8 mouse cellular contexts compared by ENCODE assay signal in the genomic region with DNA sequence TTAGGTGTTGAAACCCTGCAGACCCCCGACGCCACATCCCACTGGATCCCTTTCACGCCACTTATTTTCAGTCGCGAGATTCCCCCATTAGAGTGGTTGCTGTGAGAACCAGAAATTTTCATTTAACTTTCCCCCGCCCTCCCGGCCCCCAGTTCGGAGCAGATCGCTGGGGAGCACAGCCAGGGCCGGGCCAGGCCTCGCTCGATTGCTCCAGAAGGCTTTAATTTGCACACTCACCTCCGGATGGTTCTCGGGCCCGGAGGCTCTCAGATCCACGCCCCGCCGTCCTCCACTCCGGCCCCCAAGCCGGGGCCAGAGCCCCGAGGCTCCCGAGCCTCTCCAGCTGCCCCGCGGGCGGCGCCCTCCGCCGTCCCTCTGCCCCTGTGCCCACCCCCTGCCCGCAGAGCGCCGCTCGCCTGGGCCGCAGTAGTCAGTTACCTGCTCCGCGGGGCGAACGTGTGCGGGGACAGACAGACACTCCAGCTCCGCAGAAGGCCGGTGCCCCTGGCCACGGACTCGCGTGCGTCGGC.
DNase-seq lines count a peak whose midpoint lies in the region; ATAC-seq and TF ChIP-seq lines count a peak whose summit lies in the region.

No protein-coding gene starts in this region.

- peak overlapping the region; percentile 32; the same call in 1 of the 2 replicates for H3K9ac ChIP-seq in lung, embryonic 14.5 days
- H3K9ac ChIP-seq in embryonic facial prominence, embryonic 15.5 days = no peak overlapping the region
- peak overlapping the region; percentile 41; the same call in 1 of the 2 replicates for H3K9ac ChIP-seq in kidney, embryonic 16.5 days (replicated peaks; ENCODE audit: low read length)
- no peak overlapping the region for H3K9ac ChIP-seq in midbrain, embryonic 14.5 days (replicated peaks; ENCODE audit: low read length)

- peak overlapping the region; percentile 53 for H3K4me3 ChIP-seq in lung, embryonic 14.5 days (ENCODE audit: low read depth, low read length)
- peak overlapping the region; percentile 54 for H3K4me3 ChIP-seq in embryonic facial prominence, embryonic 15.5 days (replicated peaks)
- peak overlapping the region; percentile 58 for H3K4me3 ChIP-seq in kidney, embryonic 16.5 days (ENCODE audit: low read length)
- H3K4me3 ChIP-seq in midbrain, embryonic 14.5 days (replicated peaks; ENCODE audit: low read depth, low read length) = peak overlapping the region; percentile 45
- no peak overlapping the region for H3K4me3 ChIP-seq in layer of hippocampus, adult 2 months

- peak; percentile 26; the same call in 1 of the 2 replicates for ATAC-seq in lung, embryonic 14.5 days (ENCODE audit: insufficient read depth)
- peak; percentile 22; the same call in 1 of the 2 replicates for ATAC-seq in embryonic facial prominence, embryonic 15.5 days (ENCODE audit: insufficient number of reproducible peaks, low FRiP score, low TSS enrichment, low read depth)
- ATAC-seq in kidney, embryonic 16.5 days (ENCODE audit: low FRiP score, low TSS enrichment) = peak; percentile 31; the same call in 1 of the 2 replicates
- no peak for ATAC-seq in midbrain, embryonic 14.5 days (ENCODE audit: low FRiP score, low TSS enrichment)

- WGBS in lung, embryonic 14.5 days = 2% methylated on average over 45 of the region's 45 CpGs
- 1% methylated on average over 45 of the region's 45 CpGs for WGBS in embryonic facial prominence, embryonic 15.5 days
- WGBS in kidney, embryonic 16.5 days = 3% methylated on average over 45 of the region's 45 CpGs
- 2% methylated on average over 45 of the region's 45 CpGs for WGBS in midbrain, embryonic 14.5 days

- DNase-seq in lung, embryonic 14.5 days = peak; percentile 15
- no peak for DNase-seq in lung, postnatal 14 days
- DNase-seq in midbrain, embryonic 14.5 days = peak; percentile 0
- DNase-seq in layer of hippocampus, adult 2 months (ENCODE audit: low spot score in 2 of 2) = no peak
- DNase-seq in right cerebral cortex, postnatal 25 days = no peak
- no peak for DNase-seq in spleen, postnatal 14 days (ENCODE audit: low spot score in 2 of 2)

- H3K4me2 ChIP-seq in lung, embryonic 14.5 days = peak overlapping the region; percentile 97
- peak overlapping the region; percentile 99 for H3K4me2 ChIP-seq in embryonic facial prominence, embryonic 15.5 days (replicated peaks)
- peak overlapping the region; percentile 94 for H3K4me2 ChIP-seq in kidney, embryonic 16.5 days (replicated peaks; ENCODE audit: low read depth, low read length)
- H3K4me2 ChIP-seq in midbrain, embryonic 14.5 days (ENCODE audit: low read length) = peak overlapping the region; percentile 85

- H3K27me3 ChIP-seq in lung, embryonic 14.5 days (ENCODE audit: insufficient read depth, low read length) = peaks cover 35% of the 10 kb centered on the region
- H3K27me3 ChIP-seq in embryonic facial prominence, embryonic 15.5 days = peaks cover 39% of the 10 kb centered on the region
- H3K27me3 ChIP-seq in kidney, embryonic 16.5 days (ENCODE audit: insufficient read depth, low read length) = peaks cover 33% of the 10 kb centered on the region
- H3K27me3 ChIP-seq in midbrain, embryonic 14.5 days (ENCODE audit: control insufficient read depth, insufficient read depth, low read length) = peaks cover 30% of the 10 kb centered on the region

- no peaks in the 10 kb centered on the region for H3K36me3 ChIP-seq in lung, embryonic 14.5 days (ENCODE audit: insufficient read depth)
- no peaks in the 10 kb centered on the region for H3K36me3 ChIP-seq in embryonic facial prominence, embryonic 15.5 days
- H3K36me3 ChIP-seq in kidney, embryonic 16.5 days (ENCODE audit: insufficient read depth, low read length) = no peaks in the 10 kb centered on the region
- H3K36me3 ChIP-seq in midbrain, embryonic 14.5 days (ENCODE audit: control insufficient read depth, insufficient read depth, low read length) = no peaks in the 10 kb centered on the region

- no peak for TF ChIP-seq CTCF in lung, embryonic 14.5 days (IDR thresholded peaks at IDR 0.05; ENCODE audit: low read depth)
- TF ChIP-seq CTCF in layer of hippocampus, adult 2 months (conservative IDR thresholded peaks at IDR 0.05) = no peak

- no peaks in the 10 kb centered on the region for H3K4me1 ChIP-seq in lung, embryonic 14.5 days (ENCODE audit: insufficient read depth)
- H3K4me1 ChIP-seq in embryonic facial prominence, embryonic 15.5 days = peaks cover 33% of the 10 kb centered on the region
- H3K4me1 ChIP-seq in kidney, embryonic 16.5 days (ENCODE audit: insufficient read depth, low read length) = peaks cover 17% of the 10 kb centered on the region
- peaks cover 10% of the 10 kb centered on the region; the same call in 1 of the 2 replicates for H3K4me1 ChIP-seq in midbrain, embryonic 14.5 days (ENCODE audit: control insufficient read depth, insufficient read depth, low read length)

- no peaks in the 10 kb centered on the region for H3K9me3 ChIP-seq in lung, embryonic 14.5 days (ENCODE audit: low read depth, low read length)
- no peaks in the 10 kb centered on the region for H3K9me3 ChIP-seq in embryonic facial prominence, embryonic 15.5 days (replicated peaks)
- H3K9me3 ChIP-seq in kidney, embryonic 16.5 days (ENCODE audit: low read length) = no peaks in the 10 kb centered on the region
- H3K9me3 ChIP-seq in midbrain, embryonic 14.5 days (ENCODE audit: control insufficient read depth, low read length) = no peaks in the 10 kb centered on the region

- H3K27ac ChIP-seq in lung, embryonic 14.5 days (ENCODE audit: low read depth) = no peak overlapping the region; the same call in 1 of the 2 replicates
- no peak overlapping the region for H3K27ac ChIP-seq in embryonic facial prominence, embryonic 15.5 days (replicated peaks)
- H3K27ac ChIP-seq in kidney, embryonic 16.5 days (ENCODE audit: low read length) = no peak overlapping the region
- H3K27ac ChIP-seq in midbrain, embryonic 14.5 days (replicated peaks; ENCODE audit: low read depth, low read length) = no peak overlapping the region
- no peak overlapping the region for H3K27ac ChIP-seq in layer of hippocampus, adult 2 months

Comparison
In these comparisons a context has a peak if more than half of its experiments do, and no peak if none do; other contexts are left out.
1. DNase-seq: peak in lung, embryonic 14.5 days (single experiment) and midbrain, embryonic 14.5 days (single experiment); none in lung, postnatal 14 days (single experiment), layer of hippocampus, adult 2 months (0 of 2), right cerebral cortex, postnatal 25 days (single experiment) and spleen, postnatal 14 days (0 of 2).
2. H3K9ac ChIP-seq: peak in lung, embryonic 14.5 days (single experiment) and kidney, embryonic 16.5 days (single experiment); none in embryonic facial prominence, embryonic 15.5 days (single experiment) and midbrain, embryonic 14.5 days (single experiment).
3. Peak in every context shown above with its lines, with median percentiles within 50 percentile points of each other: H3K4me2 ChIP-seq.